Mouse (Mus musculus) lung, adult 2 months (tissue): Measurements from ENCODE around the gene Syce1.

ENCODE experiments used
- CTCF ChIP-seq: fragments of 200-500 bp; IDR thresholded peaks from 2 replicates; pipeline ENCODE4 v1.5.1; 2011; ENCODE audit warnings: mild to moderate bottlenecking, low read length, control low read depth; ENCODE audit not compliant: insufficient read depth
- POLR2A ChIP-seq: fragments of 200-500 bp; IDR thresholded peaks from 2 replicates; pipeline ENCODE4 v1.6.1; 2011; ENCODE audit warnings: low read depth, mild to moderate bottlenecking, control low read depth, low read length, borderline replicate concordance; ENCODE audit errors: extremely low read depth

- TF ChIP-seq CTCF, result no peak
- TF ChIP-seq POLR2A, result no peak
Observed at GRCm38 (mm10) chr7:140765888-140766739, 21.5 kb downstream of the Syce1 start.
